7 mouse cellular contexts compared by ENCODE assay signal in the genomic region with DNA sequence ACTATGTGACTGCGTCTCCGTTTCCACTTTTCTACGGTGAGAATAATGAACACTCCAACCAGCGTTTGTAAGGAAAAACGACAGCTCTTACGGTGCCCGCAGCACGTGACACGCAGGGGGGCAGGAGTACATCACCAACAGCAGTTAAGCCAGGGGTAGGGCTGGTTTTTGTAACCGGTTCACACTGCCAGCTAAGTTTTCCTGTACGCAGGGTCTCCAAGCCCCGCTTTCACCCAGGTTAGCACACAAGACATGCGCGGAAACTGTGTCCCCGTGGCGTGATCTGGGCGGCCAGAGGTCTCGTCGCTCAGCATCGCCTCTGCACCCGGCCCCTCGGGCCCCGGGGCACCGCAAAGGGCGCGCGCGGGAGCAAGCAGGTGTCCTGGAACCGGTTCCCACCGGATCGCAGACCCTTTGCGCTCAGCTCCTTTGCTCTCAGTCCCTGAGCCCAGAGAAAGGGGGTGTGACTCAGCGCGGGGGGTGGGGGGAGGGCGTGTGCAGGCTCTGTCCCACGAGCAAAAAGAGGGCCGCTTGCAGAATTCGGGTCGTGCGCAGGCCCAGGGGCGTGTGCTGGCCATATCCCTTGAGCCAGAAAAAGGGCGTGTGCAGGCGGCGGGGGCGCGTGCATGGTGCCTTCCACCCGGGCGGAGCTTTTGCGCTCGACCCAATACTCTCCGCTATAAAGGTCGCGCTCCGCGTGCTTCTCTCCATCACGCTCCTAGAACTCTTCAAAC. TPM values are rescaled to one million over a fixed set of nuclear protein-coding genes. Genes with fewer than 3 reads are reported as not detected.
DNase-seq lines count a peak whose midpoint lies in the region; ATAC-seq lines count a peak whose summit lies in the region.

A gene (plus strand): TSS at position 590 of the 734 bp plus-strand sequence.

- H3K27me3 ChIP-seq in hindbrain, embryonic 11.5 days (ENCODE audit: control insufficient read depth, insufficient read depth, low read length), result peaks cover 55% of the 10 kb centered on the region

- peak within 1 kb of the TSS; percentile 85 for H3K4me2 ChIP-seq in hindbrain, embryonic 11.5 days (replicated peaks; ENCODE audit: low read depth, low read length)

- no peaks in the 10 kb centered on the region for H3K9me3 ChIP-seq in hindbrain, embryonic 11.5 days (ENCODE audit: control insufficient read depth, low read length)

- H3K4me3 ChIP-seq in hindbrain, embryonic 11.5 days (ENCODE audit: low read depth, low read length), result peak within 1 kb of the TSS; percentile 42

- H3K27ac ChIP-seq in hindbrain, embryonic 11.5 days (ENCODE audit: low read depth, low read length), result no peak within 1 kb of the TSS

- under 1% methylated on average over 55 of the region's 56 CpGs for WGBS in hindbrain, embryonic 11.5 days

- peak; percentile 98 for DNase-seq in WW6 (ENCODE audit: low read depth, low spot score)
- peak; percentile 35 for DNase-seq in cerebellum, adult 8-10 months
- peak; percentile 70 to 79 for DNase-seq in frontal cortex, postnatal 10 days (ENCODE audit: low spot score in 2 of 2)
- DNase-seq in hindbrain, embryonic 11.5 days (ENCODE audit: low spot score), result peak; percentile 70
- peak; percentile 74 to 85 for DNase-seq in layer of hippocampus, postnatal 14 days (ENCODE audit: low spot score in 2 of 2)
- peak; percentile 51 for DNase-seq in lung, postnatal 25 days (ENCODE audit: low spot score)
- peak; percentile 84 to 85 for DNase-seq in right cerebral cortex, postnatal 10 days (ENCODE audit: low spot score in 2 of 2)

- 0 out of 2 replicates have a peak, but pooled peaks cover 3% of the 10 kb centered on the region for H3K4me1 ChIP-seq in hindbrain, embryonic 11.5 days (replicated peaks; ENCODE audit: control insufficient read depth, insufficient read depth, low read length)

- H3K9ac ChIP-seq in hindbrain, embryonic 11.5 days (ENCODE audit: low read depth, low read length), result peak within 1 kb of the TSS; percentile 43

- ATAC-seq in hindbrain, embryonic 11.5 days (ENCODE audit: low FRiP score), result peak; percentile 66

- H3K36me3 ChIP-seq in hindbrain, embryonic 11.5 days (ENCODE audit: control insufficient read depth, insufficient read depth, low read length), result no peaks in the 10 kb centered on the region

RNA-seq across cellular contexts. Expression of the gene that starts here (rescaled TPM):
- 24.1 and 29.3 TPM in 2 replicates for polyA plus RNA-seq in hindbrain, embryonic 11.5 days (2014; fragmentation: Nextera tagmentation; extraction: Ambion mirVana)
- total RNA-seq in layer of hippocampus, postnatal 14 days (2021), result 100 to 1,000 TPM; 467 to 654 TPM

Comparison
In these comparisons a context has a peak if more than half of its experiments do, and no peak if none do; other contexts are left out.
1. DNase-seq: peak in every context shown above with its lines; median percentile 98 in WW6; 84 in right cerebral cortex, postnatal 10 days; 80 in layer of hippocampus, postnatal 14 days; 74 in frontal cortex, postnatal 10 days; 70 in hindbrain, embryonic 11.5 days; 51 in lung, postnatal 25 days; 35 in cerebellum, adult 8-10 months.